Mouse (Mus musculus): ENCODE measurements at regions not wholly inside any gene's neighbourhood (a gene's known extent, or its start where the extent isn't known, plus 50 kb on each side); places are given as distances from the start of the nearest gene placed in this dataset.

GRCm38 (mm10) chr9:16727653-16728052 is 226.6 kb upstream of the Fat3 start:
- Histone ChIP-seq H3K4me2 (no peak overlapping the region), H3K9me3 (no peaks in the 10 kb centered on the region), H3K4me1 (replicated peaks) (no peaks in the 10 kb centered on the region), H3K9ac (no peak overlapping the region), H3K4me3 (no peak overlapping the region), H3K36me3 (no peaks in the 10 kb centered on the region), H3K27ac (replicated peaks) (no peak overlapping the region), H3K27me3 (no peaks in the 10 kb centered on the region)
- ATAC-seq (ENCODE audit: low FRiP score, low read depth), result no peak
- 91% methylated on average over 2 of the region's 2 CpGs for WGBS

- H3K4me1 ChIP-seq (replicated peaks), result no peaks in the 10 kb centered on the region
- ATAC-seq (ENCODE audit: low FRiP score, low read depth), result no peak
- no peak overlapping the region for H3K4me2 ChIP-seq
- H3K27ac ChIP-seq (replicated peaks), result no peak overlapping the region
- no peak overlapping the region for H3K9ac ChIP-seq
- H3K27me3 ChIP-seq, result no peaks in the 10 kb centered on the region
- H3K36me3 ChIP-seq, result no peaks in the 10 kb centered on the region
- no peaks in the 10 kb centered on the region for H3K9me3 ChIP-seq
- no peak overlapping the region for H3K4me3 ChIP-seq
- whole genome bisulfite sequencing, result 88% methylated on average over 3 of the region's 3 CpGs
Measured at GRCm38 (mm10) chr9:16702431-16702830, 201.3 kb upstream of the Fat3 start.

GRCm38 (mm10) chr9:16661527-16661926 is 160.4 kb upstream of the Fat3 start:
- H3K27ac ChIP-seq (replicated peaks), result no peak overlapping the region
- ATAC-seq (ENCODE audit: low FRiP score, low read depth), result no peak
- 65% methylated on average over 2 of the region's 2 CpGs for WGBS

GRCm38 (mm10) chr9:16660940-16661339 is 159.9 kb upstream of the Fat3 start:
- Histone ChIP-seq H3K27me3 (no peaks in the 10 kb centered on the region), H3K4me3 (no peak overlapping the region), H3K27ac (replicated peaks) (no peak overlapping the region), H3K4me1 (replicated peaks) (no peaks in the 10 kb centered on the region), H3K4me2 (no peak overlapping the region), H3K9me3 (no peaks in the 10 kb centered on the region), H3K9ac (no peak overlapping the region), H3K36me3 (no peaks in the 10 kb centered on the region)
- WGBS, result 40% methylated on average over 3 of the region's 3 CpGs
- ATAC-seq (ENCODE audit: low FRiP score, low read depth), result no peak; the same call in 1 of the 2 replicates

More at GRCm38 (mm10) chr9:16661527-16661926, 160.4 kb upstream of the Fat3 start:
- no peaks in the 10 kb centered on the region for H3K4me1 ChIP-seq (replicated peaks)
- H3K36me3 ChIP-seq, result no peaks in the 10 kb centered on the region
- no peaks in the 10 kb centered on the region for H3K27me3 ChIP-seq
- no peaks in the 10 kb centered on the region for H3K9me3 ChIP-seq
- no peak overlapping the region for H3K4me3 ChIP-seq
- H3K9ac ChIP-seq, result no peak overlapping the region
- no peak overlapping the region for H3K4me2 ChIP-seq
